Mouse (Mus musculus): ENCODE data around the gene Bbs9.

GRCm38 (mm10) chr9:22735385-22735784 lies 259.9 kb downstream of the Bbs9 start:
- no peak for TF ChIP-seq E2F4 (IDR thresholded peaks at IDR 0.05; ENCODE audit: insufficient replicate concordance, low read depth, low read length)
- TF ChIP-seq ZC3H11A (IDR thresholded peaks at IDR 0.05; ENCODE audit: low read depth, low read length) = no peak
